Mouse (Mus musculus) stomach, postnatal 0 days (tissue): ENCODE measurements at regions not wholly inside any gene's neighbourhood (a gene's known extent, or its start where the extent isn't known, plus 50 kb on each side); places are given as distances from the start of the nearest gene placed in this dataset.

ENCODE experiments used
- ATAC-seq: fragments of 200-750 bp; cut with Nextera tagmentation; 2 replicates; pipeline ENCODE4 v1.8.0; 2017; ENCODE audit not compliant: low FRiP score, low TSS enrichment
- DNase-seq: peaks from one replicate; pipeline ENCODE4 v3.0.0-alpha.2; 2016; ENCODE audit warnings: low spot score
- H3K27ac ChIP-seq: fragments of 300-500 bp; sonication (generic); replicated peaks from 2 replicates; pipeline ENCODE4 v1.5.1; 2014; ENCODE audit warnings: mild to moderate bottlenecking, control low read depth
- H3K27me3 ChIP-seq: fragments of 300-500 bp; sonication (generic); 2 replicates; pipeline ENCODE4 v1.6.1; 2014; ENCODE audit warnings: low read length; ENCODE audit not compliant: control insufficient read depth, insufficient read depth
- H3K36me3 ChIP-seq: fragments of 300-500 bp; sonication (generic); 2 replicates; pipeline ENCODE4 v1.6.1; 2014; ENCODE audit warnings: low read length, mixed read lengths; ENCODE audit not compliant: control insufficient read depth, insufficient read depth
- H3K4me1 ChIP-seq: fragments of 300-500 bp; sonication (generic); replicated peaks from 2 replicates; pipeline ENCODE4 v1.6.1; 2014; ENCODE audit warnings: antibody characterized with exemption; ENCODE audit not compliant: control insufficient read depth, insufficient read depth
- H3K4me2 ChIP-seq: fragments of 300-500 bp; sonication (generic); replicated peaks from 2 replicates; pipeline ENCODE4 v1.6.1; 2014; ENCODE audit warnings: low read depth, mild to moderate bottlenecking, control low read depth, moderate library complexity
- H3K4me3 ChIP-seq: fragments of 300-500 bp; sonication (generic); 2 replicates; pipeline ENCODE4 v1.5.1; 2014; ENCODE audit warnings: low read depth, low read length, control low read depth
- H3K9ac ChIP-seq: fragments of 300-500 bp; sonication (generic); 2 replicates; pipeline ENCODE4 v1.6.1; 2014; ENCODE audit warnings: mild to moderate bottlenecking, low read length, control low read depth, mixed read lengths
- H3K9me3 ChIP-seq: fragments of 300-500 bp; sonication (generic); 2 replicates; pipeline ENCODE4 v1.6.1; 2016; ENCODE audit warnings: low read length; ENCODE audit not compliant: control insufficient read depth
- CTCF ChIP-seq: IDR thresholded peaks from 2 replicates; pipeline ENCODE4 v1.5.1; 2016; ENCODE audit warnings: antibody characterized with exemption, low read depth, mild to moderate bottlenecking, moderate library complexity
- EP300 ChIP-seq: optimal IDR thresholded peaks from 2 replicates; pipeline ENCODE3; 2016; ENCODE audit warnings: antibody characterized with exemption
- WGBS: fragments of 180-500 bp; shearing (Covaris S2); extraction: QIAGEN DNeasy Blood & Tissue Kit; methylation state at CpG from one replicate; pipeline ENCODE4 v1.1.7; 2014; 5-methylcytosine and 5-hydroxymethylcytosine counted together

DNA sequence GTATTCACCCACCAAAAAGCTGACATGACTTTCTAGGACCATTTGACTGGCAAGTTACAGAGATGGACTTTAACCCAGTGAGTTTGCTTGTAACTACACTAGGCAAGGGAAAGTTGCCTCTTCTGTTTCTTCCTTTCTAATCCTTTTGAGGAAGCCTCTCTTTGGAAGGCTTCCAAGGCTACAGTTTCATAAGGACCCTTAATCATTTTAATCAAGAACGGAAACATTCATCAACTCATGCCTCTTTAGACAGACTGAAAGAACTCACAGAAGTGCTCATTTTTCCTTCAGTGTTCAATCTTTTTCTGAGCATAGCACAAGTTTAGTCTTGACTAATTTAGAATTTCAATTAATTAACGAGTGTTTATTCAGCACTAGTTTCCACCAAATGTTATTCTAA is 84.2 kb downstream of the Ddx1 start:
- DNase-seq (no peak), ATAC-seq (no peak)
- no peak overlapping the region for H3K9ac ChIP-seq
- H3K27ac ChIP-seq, result no peak overlapping the region
- 42% methylated on average over 2 of the region's 2 CpGs for WGBS
- TF ChIP-seq EP300 (no peak), CTCF (no peak)
- no peaks in the 10 kb centered on the region for H3K4me1 ChIP-seq
- no peaks in the 10 kb centered on the region for H3K9me3 ChIP-seq
- H3K4me3 ChIP-seq, result no peak overlapping the region
- H3K4me2 ChIP-seq, result no peak overlapping the region
- no peaks in the 10 kb centered on the region for H3K27me3 ChIP-seq
- no peaks in the 10 kb centered on the region for H3K36me3 ChIP-seq

DNA sequence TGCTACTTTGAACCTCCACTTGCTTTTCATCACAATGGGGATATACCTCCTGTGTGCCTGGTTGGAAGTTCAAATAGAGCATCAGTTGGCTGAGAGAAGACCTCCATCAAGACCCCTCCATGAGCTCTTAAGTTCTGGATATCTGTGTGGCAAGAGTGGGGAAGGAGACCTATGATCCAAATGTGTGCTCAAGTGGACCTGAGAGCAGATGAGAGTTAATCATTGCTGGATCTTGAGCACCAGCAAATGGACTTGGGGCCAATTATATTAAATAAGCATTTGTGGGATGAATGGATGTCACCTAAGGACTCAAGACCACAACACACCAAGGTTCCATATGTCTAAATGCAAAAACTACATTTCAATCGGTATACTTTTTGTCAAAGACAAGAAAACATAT is 88.0 kb downstream of the Ddx1 start:
- no peaks in the 10 kb centered on the region for H3K4me1 ChIP-seq
- no peak overlapping the region for H3K27ac ChIP-seq
- no peak for TF ChIP-seq EP300
- no peak for TF ChIP-seq CTCF
- no peak overlapping the region for H3K4me3 ChIP-seq
- no peak for ATAC-seq
- no peaks in the 10 kb centered on the region for H3K9me3 ChIP-seq
- no peaks in the 10 kb centered on the region for H3K36me3 ChIP-seq
- H3K4me2 ChIP-seq, result no peak overlapping the region
- no peak overlapping the region for H3K9ac ChIP-seq
- no peaks in the 10 kb centered on the region for H3K27me3 ChIP-seq
- DNase-seq, result no peak
- 100% methylated on average over 1 of the region's 1 CpGs for WGBS

DNA sequence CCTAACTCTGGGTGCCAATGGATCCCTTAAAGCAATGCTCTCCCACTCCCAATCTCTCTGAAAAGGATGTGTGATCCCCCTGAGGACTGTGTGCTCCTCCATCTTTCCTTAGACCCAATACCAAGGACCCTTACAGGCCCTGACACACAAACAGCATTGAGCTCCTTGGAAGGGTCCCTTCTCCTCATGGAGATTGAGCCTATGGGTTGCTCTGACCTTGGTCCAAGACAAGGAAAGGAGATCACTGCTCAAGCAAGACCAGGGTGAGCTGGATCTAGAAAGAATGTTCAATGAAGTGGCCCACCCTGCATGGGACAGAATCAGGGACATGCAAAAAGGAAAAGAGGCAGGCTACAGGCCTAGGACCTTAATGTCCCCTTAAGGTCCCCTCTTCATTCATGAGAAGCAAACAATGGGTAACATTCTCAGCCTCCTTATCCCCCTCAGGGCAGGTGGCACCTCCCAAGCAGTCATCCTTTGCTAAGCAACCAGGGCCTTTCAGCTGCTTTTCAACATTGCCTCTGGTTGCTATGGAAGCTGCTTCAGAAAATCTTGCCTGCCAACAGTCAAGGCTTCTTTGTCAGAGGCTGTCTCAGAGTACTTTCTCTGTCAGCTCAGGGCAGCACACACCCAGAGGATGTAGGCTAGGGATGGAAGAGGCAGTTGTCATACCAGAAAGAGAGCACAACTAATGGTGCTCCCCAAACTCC is 89.5 kb downstream of the Ddx1 start:
- Histone ChIP-seq H3K27me3 (no peaks in the 10 kb centered on the region), H3K4me1 (no peaks in the 10 kb centered on the region), H3K27ac (no peak overlapping the region), H3K4me2 (no peak overlapping the region), H3K4me3 (no peak overlapping the region), H3K9me3 (no peaks in the 10 kb centered on the region), H3K9ac (no peak overlapping the region), H3K36me3 (no peaks in the 10 kb centered on the region)
- DNase-seq, result no peak
- TF ChIP-seq EP300, result no peak
- TF ChIP-seq CTCF, result no peak
- ATAC-seq, result no peak

DNA sequence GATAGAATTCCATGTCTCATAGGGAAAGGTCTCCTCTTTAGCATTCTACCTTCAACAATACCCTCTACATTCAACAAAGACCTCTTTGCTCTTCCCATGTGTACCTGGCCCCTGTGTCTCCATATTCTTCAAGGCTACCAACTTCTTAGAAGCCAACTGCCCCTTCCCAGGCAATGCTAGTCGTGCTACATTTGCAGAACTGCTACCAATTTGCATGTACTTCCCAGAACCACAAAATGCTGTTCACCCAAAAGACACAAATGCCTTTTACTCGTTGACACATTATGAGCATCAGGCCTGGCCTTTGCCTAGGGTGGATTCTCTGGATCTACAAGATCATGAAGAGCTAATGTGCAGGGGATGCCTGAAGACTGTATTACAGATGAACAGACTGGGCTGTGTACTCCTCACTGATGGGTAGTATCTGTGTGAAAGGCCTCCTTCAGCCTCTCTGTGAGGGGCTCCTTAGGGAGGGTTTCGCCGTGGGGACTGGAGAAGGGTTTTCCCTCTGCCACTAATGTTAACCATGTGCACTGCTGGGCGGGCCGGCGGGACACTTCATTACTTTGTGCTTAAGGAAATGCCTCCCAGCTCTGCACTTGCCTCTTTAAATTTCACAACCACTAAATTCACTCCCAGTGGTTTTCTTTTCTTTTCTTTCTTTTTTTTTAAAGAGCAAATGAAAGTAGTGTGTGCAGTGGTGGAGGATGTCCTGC is 91.2 kb downstream of the Ddx1 start:
- Histone ChIP-seq H3K27ac (no peak overlapping the region), H3K4me3 (no peak overlapping the region), H3K36me3 (no peaks in the 10 kb centered on the region), H3K4me1 (no peaks in the 10 kb centered on the region), H3K27me3 (no peaks in the 10 kb centered on the region), H3K9ac (no peak overlapping the region), H3K9me3 (no peaks in the 10 kb centered on the region), H3K4me2 (no peak overlapping the region)
- DNase-seq (no peak), ATAC-seq (no peak)
- 83% methylated on average over 7 of the region's 7 CpGs for WGBS
- TF ChIP-seq EP300 (no peak), CTCF (no peak)

DNA sequence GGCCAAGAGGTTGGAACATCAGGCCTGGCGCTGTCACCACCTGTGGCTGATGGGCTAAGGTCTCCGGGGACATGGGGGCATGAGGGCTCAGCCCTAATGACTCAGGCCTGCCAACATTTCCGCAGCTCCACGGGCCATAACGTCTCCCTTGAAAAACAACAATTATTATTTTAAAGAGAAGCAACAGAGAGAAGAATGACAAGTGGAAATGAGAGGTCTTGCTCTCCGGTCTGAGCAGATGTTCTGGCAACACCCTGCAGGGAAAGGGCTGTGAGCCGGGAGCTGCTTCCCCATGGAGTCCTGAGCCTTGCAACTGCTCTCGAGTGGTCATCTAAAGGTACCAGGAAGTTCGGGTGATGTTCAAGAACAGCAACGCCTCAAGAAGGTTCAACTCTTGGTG is 91.9 kb downstream of the Ddx1 start:
- Histone ChIP-seq H3K4me1 (no peaks in the 10 kb centered on the region), H3K36me3 (no peaks in the 10 kb centered on the region), H3K27ac (no peak overlapping the region), H3K9ac (no peak overlapping the region), H3K27me3 (no peaks in the 10 kb centered on the region), H3K9me3 (no peaks in the 10 kb centered on the region), H3K4me2 (no peak overlapping the region), H3K4me3 (no peak overlapping the region)
- DNase-seq (no peak), ATAC-seq (no peak)
- no peak for TF ChIP-seq EP300
- no peak for TF ChIP-seq CTCF
- WGBS, result 72% methylated on average over 10 of the region's 10 CpGs

DNA sequence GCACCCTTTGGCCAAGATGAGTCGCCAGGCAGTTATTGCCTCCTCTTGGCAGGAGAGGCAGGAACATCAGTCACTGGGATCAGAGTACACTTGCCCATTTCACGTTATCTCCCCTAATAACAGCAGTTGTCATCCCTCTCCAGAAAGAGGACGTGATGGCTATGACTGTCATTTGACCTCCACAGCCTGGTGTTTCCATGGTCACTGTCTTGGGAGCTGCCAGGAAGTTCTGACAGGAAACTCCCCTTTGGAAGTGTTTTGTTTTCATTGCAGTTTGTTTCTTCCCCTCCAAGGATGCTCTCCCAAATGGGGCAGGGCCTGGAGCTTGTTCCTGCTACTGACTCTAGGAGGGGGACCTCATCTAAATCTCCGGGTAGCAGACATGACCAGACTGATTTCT is 98.3 kb downstream of the Ddx1 start:
- TF ChIP-seq EP300 (no peak), CTCF (no peak)
- WGBS, result 60% methylated on average over 4 of the region's 4 CpGs
- Histone ChIP-seq H3K27me3 (no peaks in the 10 kb centered on the region), H3K4me2 (no peak overlapping the region), H3K4me3 (no peak overlapping the region), H3K4me1 (no peaks in the 10 kb centered on the region), H3K27ac (no peak overlapping the region), H3K9ac (no peak overlapping the region), H3K36me3 (no peaks in the 10 kb centered on the region), H3K9me3 (no peaks in the 10 kb centered on the region)
- no peak for ATAC-seq
- no peak for DNase-seq
